Mouse (Mus musculus): ENCODE measurements around the gene Srpk2.

Gene Srpk2

GRCm38 (mm10) chr5:23505578-23505977 is 178.8 kb downstream of the Srpk2 start:
- DNase-seq (ENCODE audit: low spot score in 2 of 2), result no peak

DNA sequence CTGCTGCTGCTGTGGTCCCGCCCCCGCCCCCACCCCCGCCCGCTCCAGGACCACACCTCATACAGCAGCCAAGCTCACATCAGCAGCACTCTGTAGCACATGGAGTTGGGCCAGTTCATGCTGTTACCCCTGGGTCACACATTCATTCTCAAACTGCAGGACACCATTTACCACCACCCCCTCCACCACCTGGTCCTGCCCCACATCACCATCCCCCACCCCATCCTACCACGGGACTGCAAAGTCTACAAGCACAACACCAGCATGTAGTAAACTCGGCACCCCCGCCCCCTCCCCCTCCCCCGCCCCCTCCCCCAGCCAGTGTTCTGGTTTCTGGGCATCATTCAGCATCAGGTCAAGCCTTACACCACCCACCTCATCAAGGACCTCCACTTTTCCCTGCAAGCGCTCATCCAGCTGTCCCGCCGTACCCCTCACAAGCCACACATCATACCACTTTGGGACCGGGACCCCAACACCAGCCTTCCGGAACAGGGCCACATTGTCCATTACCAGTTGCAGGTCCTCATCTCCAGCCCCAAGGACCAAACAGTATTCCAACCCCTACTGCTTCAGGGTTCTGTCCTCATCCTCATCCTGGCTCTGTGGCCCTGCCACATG is 182.0 kb downstream of the Srpk2 start:
- no peak for DNase-seq (ENCODE audit: low spot score in 2 of 2)

DNA sequence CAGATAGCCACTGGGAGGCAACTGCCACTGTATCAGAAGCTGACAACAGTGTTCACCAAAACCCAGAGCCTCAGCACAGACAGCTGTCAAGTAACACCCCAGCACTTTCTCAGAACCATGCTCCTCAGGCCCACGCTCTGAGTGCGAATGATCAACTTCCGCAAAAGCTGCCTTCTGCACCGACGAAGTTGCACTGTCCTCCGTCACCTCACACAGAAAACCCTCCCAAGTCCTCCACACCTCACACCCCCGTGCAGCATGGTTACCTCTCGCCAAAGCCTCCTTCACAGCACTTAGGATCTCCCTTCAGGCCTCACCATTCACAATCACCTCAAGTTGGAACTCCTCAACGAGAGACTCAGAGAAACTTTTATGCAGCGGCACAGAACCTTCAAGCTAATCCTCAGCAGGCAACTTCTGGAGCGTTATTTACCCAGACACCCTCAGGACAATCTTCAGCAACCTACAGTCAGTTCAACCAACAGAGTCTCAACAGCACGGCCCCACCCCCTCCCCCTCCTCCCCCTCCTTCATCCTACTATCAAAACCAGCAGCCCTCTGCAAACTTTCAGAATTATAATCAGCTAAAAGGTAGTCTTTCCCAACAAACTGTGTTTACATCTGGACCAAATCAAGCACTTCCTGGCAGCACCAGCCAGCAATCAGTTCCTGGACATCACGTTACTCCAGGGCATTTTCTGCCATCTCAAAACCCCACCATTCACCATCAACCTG is 182.7 kb downstream of the Srpk2 start:
- peak; percentile 62 to 70 for DNase-seq (ENCODE audit: low spot score in 2 of 2)

DNA sequence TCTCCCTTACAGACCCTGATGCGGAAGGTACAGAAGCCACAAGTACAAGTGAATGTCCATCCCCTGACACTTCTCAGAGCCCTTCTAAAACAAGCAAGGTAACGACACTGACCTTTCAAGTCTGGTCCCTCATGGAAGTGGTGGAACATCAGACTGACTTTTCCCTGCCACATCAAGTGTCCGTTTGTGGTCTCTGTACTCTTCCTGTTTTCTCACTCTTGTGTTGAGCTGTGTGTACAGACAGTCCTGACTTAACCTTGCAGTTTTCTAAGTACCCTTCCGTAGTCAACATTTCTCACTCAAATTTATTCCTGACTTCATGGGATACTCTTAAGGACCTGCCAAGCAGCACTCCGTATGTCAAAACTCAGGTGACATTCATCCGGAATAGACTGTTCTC is 183.7 kb downstream of the Srpk2 start:
- DNase-seq (ENCODE audit: low spot score in 2 of 2), result peak in 1 of 2 experiments; percentile 3

- DNase-seq (ENCODE audit: low spot score in 2 of 2), result peak in 1 of 2 experiments; percentile 8
Observed at GRCm38 (mm10) chr5:23499257-23499656, 185.2 kb downstream of the Srpk2 start.

- DNase-seq (ENCODE audit: low spot score in 2 of 2), result peak in 1 of 2 experiments; percentile 47
Observed at GRCm38 (mm10) chr5:23497920-23498319, 186.5 kb downstream of the Srpk2 start.

DNA sequence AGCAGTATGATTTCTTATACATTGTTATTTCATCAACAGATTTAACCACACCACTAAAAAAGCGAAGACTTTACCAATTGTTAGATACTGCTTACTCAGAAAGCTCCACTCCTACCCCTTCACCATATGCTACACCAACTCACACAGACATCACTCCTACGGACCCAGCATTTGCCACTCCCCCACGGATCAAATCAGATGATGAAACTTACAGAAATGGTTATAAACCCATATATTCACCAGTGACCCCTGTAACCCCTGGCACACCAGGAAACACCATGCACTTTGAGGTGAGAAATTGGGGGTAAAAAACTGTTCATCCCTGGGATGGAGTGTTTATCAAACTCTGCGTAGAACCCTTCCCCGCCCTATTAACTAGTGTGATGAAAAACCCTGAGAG is 187.5 kb downstream of the Srpk2 start:
- DNase-seq (ENCODE audit: low spot score in 2 of 2), result peak in 1 of 2 experiments; percentile 14

DNA sequence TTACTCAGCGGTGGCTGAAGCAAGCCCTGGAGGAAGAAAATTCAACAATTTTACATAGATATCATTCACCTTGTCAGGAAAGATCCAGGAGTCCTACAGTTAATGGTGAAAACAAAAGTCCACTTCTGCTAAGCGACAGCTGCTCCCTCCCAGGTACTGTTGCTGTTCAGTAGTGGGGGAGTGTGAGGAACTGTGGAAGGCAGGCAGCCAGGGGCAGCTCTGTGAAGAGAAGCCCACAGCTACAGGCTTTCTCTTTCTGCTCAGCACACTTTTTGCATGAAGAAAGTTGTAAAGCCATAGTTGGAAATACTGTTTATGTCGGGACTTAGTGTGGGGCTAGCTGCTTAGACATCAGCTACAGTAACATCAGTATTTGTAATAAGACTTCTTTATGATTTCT is 188.0 kb downstream of the Srpk2 start:
- DNase-seq (ENCODE audit: low spot score in 2 of 2), result peak in 1 of 2 experiments; percentile 16

DNA sequence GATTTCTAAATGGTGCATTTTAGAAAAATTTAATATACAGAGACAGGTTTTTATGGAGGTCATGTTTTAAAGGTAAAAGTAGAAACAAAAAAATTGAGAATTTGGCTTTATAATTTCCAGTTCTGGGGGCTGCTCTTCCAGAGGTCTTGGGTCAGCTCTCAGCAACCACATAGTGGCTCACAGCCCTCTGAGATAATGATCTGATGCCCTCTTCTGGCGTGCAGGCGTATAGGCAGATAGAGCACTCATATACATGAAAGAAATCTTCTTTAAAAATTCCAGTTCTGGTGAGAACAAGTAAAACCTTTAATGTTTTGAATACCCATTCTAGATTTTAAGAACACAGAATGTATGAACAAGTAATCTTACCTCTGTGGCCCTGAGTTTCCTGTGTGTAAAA is 193.6 kb downstream of the Srpk2 start:
- DNase-seq (ENCODE audit: low spot score in 2 of 2), result peak in 1 of 2 experiments; percentile 1

GRCm38 (mm10) chr5:23489231-23489630 is 195.2 kb downstream of the Srpk2 start:
- peak in 1 of 2 experiments; percentile 5 for DNase-seq (ENCODE audit: low spot score in 2 of 2)

GRCm38 (mm10) chr5:23483811-23484210 is 200.6 kb downstream of the Srpk2 start:
- no peak for DNase-seq (ENCODE audit: low spot score in 2 of 2)

- DNase-seq (ENCODE audit: low spot score in 2 of 2), result no peak
Observed at GRCm38 (mm10) chr5:23473098-23473873, 211.1 kb downstream of the Srpk2 start.

GRCm38 (mm10) chr5:23466546-23466945 is 217.9 kb downstream of the Srpk2 start:
- no peak for DNase-seq (ENCODE audit: low spot score in 2 of 2)

- no peak for DNase-seq (ENCODE audit: low spot score in 2 of 2)
Observed at GRCm38 (mm10) chr5:23464743-23465142, 219.7 kb downstream of the Srpk2 start.

DNA sequence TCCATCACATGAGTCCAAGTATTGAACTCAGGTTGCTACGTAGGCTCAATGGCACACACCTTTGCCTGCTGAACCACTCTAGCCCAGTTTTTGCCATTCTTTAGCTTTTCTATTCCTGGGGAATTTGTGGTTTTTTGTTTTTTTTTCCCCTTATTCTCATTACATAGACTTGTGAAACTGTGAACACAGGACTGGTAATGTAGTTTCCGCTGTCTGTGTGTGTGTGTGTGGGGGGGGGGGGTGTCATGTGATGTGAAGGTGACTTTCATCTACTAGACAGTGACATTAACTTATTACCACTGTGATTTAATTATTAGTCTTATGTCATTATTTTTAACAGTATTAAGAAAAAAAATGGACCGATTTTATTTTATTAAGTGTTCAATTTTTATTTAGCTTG is 220.2 kb downstream of the Srpk2 start:
- DNase-seq (ENCODE audit: low spot score in 2 of 2), result no peak

- peak in 1 of 2 experiments; percentile 1 for DNase-seq (ENCODE audit: low spot score in 2 of 2)
Observed at GRCm38 (mm10) chr5:23461688-23462087, 222.7 kb downstream of the Srpk2 start.

GRCm38 (mm10) chr5:23453561-23453960 is 230.9 kb downstream of the Srpk2 start:
- DNase-seq (ENCODE audit: low spot score in 2 of 2), result peak in 1 of 2 experiments; percentile 3
